Mouse (Mus musculus): Measurements from ENCODE around the gene Sumo2. TPM values are rescaled to one million over a fixed set of nuclear protein-coding genes. Genes with fewer than 3 reads are reported as not detected.

The Sumo2 gene
- 889 and 930 TPM in 2 replicates for polyA plus RNA-seq (2015; fragmentation: Nextera tagmentation; extraction: Ambion mirVana)

- no peaks in the 10 kb centered on the region for H3K9me3 ChIP-seq (ENCODE audit: control insufficient read depth, low read length)
- peak; percentile 92 for ATAC-seq (ENCODE audit: low read depth)
- H3K36me3 ChIP-seq (ENCODE audit: control insufficient read depth, insufficient read depth, low read length) = peaks cover 19% of the 10 kb centered on the region
- peak within 1 kb of the TSS; percentile 97 for H3K4me3 ChIP-seq (ENCODE audit: low read length)
- WGBS = under 1% methylated on average over 62 of the region's 70 CpGs
- H3K27ac ChIP-seq (ENCODE audit: low read length) = peak within 1 kb of the TSS; percentile 100
- peak within 1 kb of the TSS; percentile 99 for H3K9ac ChIP-seq (ENCODE audit: low read length)
- peak within 1 kb of the TSS; percentile 67 for H3K4me2 ChIP-seq (ENCODE audit: low read depth, low read length)
- peaks cover 4% of the 10 kb centered on the region for H3K4me1 ChIP-seq (replicated peaks; ENCODE audit: control insufficient read depth, insufficient read depth, low read length)
- H3K27me3 ChIP-seq (ENCODE audit: control insufficient read depth, insufficient read depth, low read depth, low read length) = no peaks in the 10 kb centered on the region
These were observed at the start of gene Sumo2 for GRCm38 (mm10) chr11:115536038-115536681. TSS of gene Sumo2 (minus strand) at chr11:115536276.

DNA sequence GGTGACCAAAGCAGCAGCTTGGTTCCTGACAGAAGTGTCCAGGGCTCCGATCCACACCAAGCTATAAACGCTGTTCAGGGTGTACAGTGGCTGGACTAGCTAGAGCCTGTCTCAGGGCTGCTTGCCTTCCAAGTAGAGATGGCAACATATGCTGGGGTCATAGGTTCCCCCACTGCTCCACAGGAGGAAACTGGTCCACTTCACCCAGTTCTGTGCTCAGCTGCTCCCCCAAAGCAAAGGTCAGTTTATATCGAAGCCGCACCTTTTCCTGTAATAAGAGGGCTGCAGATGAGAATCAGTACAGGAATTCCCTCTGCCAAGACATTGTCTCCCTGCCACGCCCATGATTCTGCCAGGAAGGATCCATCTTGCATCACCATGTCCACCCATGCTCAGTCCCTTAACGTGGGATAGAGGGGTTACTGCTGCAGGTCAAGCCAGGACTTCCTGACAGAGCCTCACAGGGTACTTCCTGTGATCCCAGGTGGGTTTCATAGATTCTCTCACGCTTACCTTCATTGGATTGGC, 49.6 kb upstream of the Sumo2 start:
- Histone ChIP-seq H3K27ac (ENCODE audit: low read length) (no peak overlapping the region), H3K4me2 (ENCODE audit: low read depth, low read length) (no peak overlapping the region), H3K9ac (ENCODE audit: low read length) (no peak overlapping the region), H3K27me3 (ENCODE audit: control insufficient read depth, insufficient read depth, low read depth, low read length) (no peaks in the 10 kb centered on the region), H3K9me3 (ENCODE audit: control insufficient read depth, low read length) (no peaks in the 10 kb centered on the region), H3K4me1 (replicated peaks; ENCODE audit: control insufficient read depth, insufficient read depth, low read length) (no peaks in the 10 kb centered on the region), H3K36me3 (ENCODE audit: control insufficient read depth, insufficient read depth, low read length) (peaks cover 74% of the 10 kb centered on the region), H3K4me3 (ENCODE audit: low read length) (no peak overlapping the region)
- 85% methylated on average over 7 of the region's 7 CpGs for WGBS
- no peak for ATAC-seq (ENCODE audit: low read depth)

DNA sequence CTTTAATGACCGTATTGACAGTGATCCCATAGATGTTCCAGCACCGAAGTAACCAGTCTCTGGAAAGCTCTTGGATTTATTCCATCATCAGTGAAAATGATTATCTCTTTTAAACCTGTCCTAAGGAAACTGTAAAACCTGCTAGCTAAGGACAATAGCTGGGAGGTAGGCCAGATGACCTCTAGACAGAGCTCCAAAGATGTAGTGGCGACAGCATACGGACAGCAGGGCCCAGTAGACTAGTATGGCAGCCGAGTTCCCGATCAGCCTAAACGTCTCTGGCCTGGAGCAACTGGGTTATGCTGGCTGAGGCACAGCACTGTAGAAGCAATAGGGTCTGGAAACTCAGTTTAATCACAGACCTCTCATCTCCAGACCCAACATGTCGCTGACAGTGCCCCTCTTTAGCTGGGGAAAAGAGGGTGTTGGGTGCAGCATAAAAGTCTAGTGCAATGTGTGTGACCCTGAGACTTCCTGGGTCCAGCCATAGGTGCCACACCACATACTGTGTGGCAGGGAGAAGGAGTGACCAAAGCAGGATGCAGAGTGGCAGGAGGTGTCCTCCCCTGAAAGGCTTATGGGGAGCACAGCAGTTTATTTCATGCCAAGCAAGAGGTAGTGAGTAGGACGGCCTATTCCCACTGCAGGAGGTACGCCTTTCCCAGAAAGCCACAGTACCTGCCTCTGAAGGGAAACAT, 48.4 kb upstream of the Sumo2 start:
- WGBS = 77% methylated on average over 10 of the region's 10 CpGs
- no peaks in the 10 kb centered on the region for H3K9me3 ChIP-seq (ENCODE audit: control insufficient read depth, low read length)
- peaks cover 70% of the 10 kb centered on the region for H3K36me3 ChIP-seq (ENCODE audit: control insufficient read depth, insufficient read depth, low read length)
- ATAC-seq (ENCODE audit: low read depth) = no peak
- H3K4me2 ChIP-seq (ENCODE audit: low read depth, low read length) = no peak overlapping the region
- H3K4me3 ChIP-seq (ENCODE audit: low read length) = no peak overlapping the region
- H3K9ac ChIP-seq (ENCODE audit: low read length) = no peak overlapping the region
- H3K27ac ChIP-seq (ENCODE audit: low read length) = no peak overlapping the region
- H3K4me1 ChIP-seq (replicated peaks; ENCODE audit: control insufficient read depth, insufficient read depth, low read length) = no peaks in the 10 kb centered on the region
- H3K27me3 ChIP-seq (ENCODE audit: control insufficient read depth, insufficient read depth, low read depth, low read length) = no peaks in the 10 kb centered on the region

- Histone ChIP-seq H3K4me3 (ENCODE audit: low read length) (no peak overlapping the region), H3K27ac (ENCODE audit: low read length) (no peak overlapping the region), H3K4me2 (ENCODE audit: low read depth, low read length) (no peak overlapping the region), H3K9me3 (ENCODE audit: control insufficient read depth, low read length) (no peaks in the 10 kb centered on the region), H3K27me3 (ENCODE audit: control insufficient read depth, insufficient read depth, low read depth, low read length) (no peaks in the 10 kb centered on the region), H3K4me1 (replicated peaks; ENCODE audit: control insufficient read depth, insufficient read depth, low read length) (no peaks in the 10 kb centered on the region), H3K36me3 (ENCODE audit: control insufficient read depth, insufficient read depth, low read length) (peaks cover 67% of the 10 kb centered on the region), H3K9ac (ENCODE audit: low read length) (no peak overlapping the region)
- ATAC-seq (ENCODE audit: low read depth) = no peak
- 76% methylated on average over 10 of the region's 10 CpGs for WGBS
These were observed 47.0 kb upstream of the Sumo2 start for GRCm38 (mm10) chr11:115582913-115583606.

DNA sequence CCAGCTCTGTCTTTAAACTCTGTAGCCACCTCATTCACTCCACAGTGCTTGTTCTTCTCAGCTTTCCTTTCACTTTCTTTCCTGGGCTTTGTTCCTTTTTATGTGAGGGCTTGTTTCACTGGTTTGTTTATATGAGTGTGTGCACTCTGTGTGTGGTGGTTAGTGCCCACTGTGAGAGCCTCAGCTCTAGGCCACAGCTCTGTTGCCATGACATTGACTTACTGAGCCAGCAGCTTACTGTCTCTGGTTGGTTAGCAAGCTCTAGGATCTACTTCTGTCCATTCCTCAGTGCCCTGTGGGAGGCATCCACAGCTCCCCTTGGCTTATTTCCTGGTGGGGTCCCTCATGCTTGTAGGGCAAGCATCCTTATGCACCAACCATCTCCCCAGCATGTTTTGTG, 43.0 kb upstream of the Sumo2 start:
- H3K4me1 ChIP-seq (replicated peaks; ENCODE audit: control insufficient read depth, insufficient read depth, low read length) = no peaks in the 10 kb centered on the region
- no peak overlapping the region for H3K9ac ChIP-seq (ENCODE audit: low read length)
- H3K36me3 ChIP-seq (ENCODE audit: control insufficient read depth, insufficient read depth, low read length) = peaks cover 48% of the 10 kb centered on the region
- H3K27ac ChIP-seq (ENCODE audit: low read length) = no peak overlapping the region
- no peaks in the 10 kb centered on the region for H3K9me3 ChIP-seq (ENCODE audit: control insufficient read depth, low read length)
- ATAC-seq (ENCODE audit: low read depth) = no peak
- no peaks in the 10 kb centered on the region for H3K27me3 ChIP-seq (ENCODE audit: control insufficient read depth, insufficient read depth, low read depth, low read length)
- no peak overlapping the region for H3K4me2 ChIP-seq (ENCODE audit: low read depth, low read length)
- no peak overlapping the region for H3K4me3 ChIP-seq (ENCODE audit: low read length)

- ATAC-seq (ENCODE audit: low read depth) = no peak
- WGBS = 15% methylated on average over 7 of the region's 7 CpGs
- H3K27me3 ChIP-seq (ENCODE audit: control insufficient read depth, insufficient read depth, low read depth, low read length) = no peaks in the 10 kb centered on the region
These were observed 28.9 kb upstream of the Sumo2 start for GRCm38 (mm10) chr11:115564961-115565360.

DNA sequence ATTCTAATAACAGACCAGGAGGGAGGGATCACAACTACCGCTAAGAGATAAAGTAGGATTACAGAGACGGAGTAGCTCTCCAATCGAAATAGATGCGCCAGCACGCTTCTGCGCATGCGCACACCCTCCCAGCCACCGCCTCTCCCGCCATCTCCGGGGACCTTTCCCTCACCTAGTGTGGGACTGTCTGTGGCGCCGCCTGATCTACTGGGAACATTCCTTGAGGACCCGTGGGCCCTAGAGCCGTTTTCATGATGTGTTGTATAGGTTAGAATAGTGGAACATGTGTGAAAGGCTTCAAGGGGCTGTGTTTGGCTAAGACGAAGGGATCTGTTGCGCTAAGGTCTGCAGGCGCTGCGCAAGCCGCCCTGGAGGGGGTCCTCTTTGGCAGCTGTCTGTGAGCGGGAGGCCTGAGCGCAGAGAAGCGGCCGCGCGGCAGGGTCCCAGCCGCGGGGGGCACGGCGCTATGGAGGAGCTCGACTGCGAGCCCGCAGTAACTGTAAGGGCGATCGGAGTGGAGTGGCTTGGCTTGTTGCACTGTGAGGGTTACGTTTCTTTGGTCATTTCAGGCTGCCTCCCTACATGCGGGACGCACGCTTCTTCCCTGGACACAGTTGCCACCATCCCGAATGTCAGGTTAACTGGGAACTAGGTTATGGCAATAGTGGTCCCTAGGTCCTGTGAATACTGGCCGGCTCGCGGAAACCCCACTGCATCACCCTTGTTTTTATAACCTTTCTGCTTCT, 28.2 kb upstream of the Sumo2 start, which contains the start of gene Nup85:
Gene Nup85, plus strand, starts transcription at position 371 of the 746 bp plus-strand sequence.
- H3K4me1 ChIP-seq (replicated peaks; ENCODE audit: control insufficient read depth, insufficient read depth, low read length) = peaks cover 11% of the 10 kb centered on the region
- H3K9me3 ChIP-seq (ENCODE audit: control insufficient read depth, low read length) = no peaks in the 10 kb centered on the region
- H3K27me3 ChIP-seq (ENCODE audit: control insufficient read depth, insufficient read depth, low read depth, low read length) = no peaks in the 10 kb centered on the region
- H3K27ac ChIP-seq (ENCODE audit: low read length) = peak within 1 kb of the TSS; percentile 84
- H3K4me3 ChIP-seq (ENCODE audit: low read length) = peak within 1 kb of the TSS; percentile 87
- peaks cover 13% of the 10 kb centered on the region for H3K36me3 ChIP-seq (ENCODE audit: control insufficient read depth, insufficient read depth, low read length)
- ATAC-seq (ENCODE audit: low read depth) = peak; percentile 94
- peak within 1 kb of the TSS; percentile 87 for H3K9ac ChIP-seq (ENCODE audit: low read length)
- peak within 1 kb of the TSS; percentile 79 for H3K4me2 ChIP-seq (ENCODE audit: low read depth, low read length)
- WGBS = under 1% methylated on average over 42 of the region's 42 CpGs

More at GRCm38 (mm10) chr11:115564961-115565360, 28.9 kb upstream of the Sumo2 start:
- H3K27ac ChIP-seq (ENCODE audit: low read length) = no peak overlapping the region
- no peaks in the 10 kb centered on the region for H3K9me3 ChIP-seq (ENCODE audit: control insufficient read depth, low read length)
- peaks cover 17% of the 10 kb centered on the region for H3K36me3 ChIP-seq (ENCODE audit: control insufficient read depth, insufficient read depth, low read length)
- H3K4me1 ChIP-seq (replicated peaks; ENCODE audit: control insufficient read depth, insufficient read depth, low read length) = peaks cover 11% of the 10 kb centered on the region
- peak overlapping the region; percentile 87 for H3K9ac ChIP-seq (ENCODE audit: low read length)
- peak overlapping the region; percentile 79 for H3K4me2 ChIP-seq (ENCODE audit: low read depth, low read length)
- peak overlapping the region; percentile 87 for H3K4me3 ChIP-seq (ENCODE audit: low read length)

- ATAC-seq (ENCODE audit: low read depth) = peak; percentile 35; the same call in 1 of the 2 replicates
- peaks cover 11% of the 10 kb centered on the region for H3K4me1 ChIP-seq (replicated peaks; ENCODE audit: control insufficient read depth, insufficient read depth, low read length)
- H3K4me2 ChIP-seq (ENCODE audit: low read depth, low read length) = peak overlapping the region; percentile 79
- peak overlapping the region; percentile 87 for H3K4me3 ChIP-seq (ENCODE audit: low read length)
- H3K9me3 ChIP-seq (ENCODE audit: control insufficient read depth, low read length) = no peaks in the 10 kb centered on the region
- WGBS = 34% methylated on average over 4 of the region's 4 CpGs
- peak overlapping the region; percentile 87 for H3K9ac ChIP-seq (ENCODE audit: low read length)
- H3K36me3 ChIP-seq (ENCODE audit: control insufficient read depth, insufficient read depth, low read length) = peaks cover 6% of the 10 kb centered on the region
- no peaks in the 10 kb centered on the region for H3K27me3 ChIP-seq (ENCODE audit: control insufficient read depth, insufficient read depth, low read depth, low read length)
- peak overlapping the region; percentile 84 for H3K27ac ChIP-seq (ENCODE audit: low read length)
These were observed 27.3 kb upstream of the Sumo2 start for GRCm38 (mm10) chr11:115563406-115563805.
